Mouse (Mus musculus) brain, embryonic 18.5 days (tissue): ENCODE data around the gene Taok1.
"Not testable (repeated sequence)": the region's sequence is repeated elsewhere in the genome, so short reads cannot be mapped to it uniquely, and the experiment has no call there.

Experiments used
- DNase-seq: peaks from one replicate; pipeline ENCODE4 v3.0.0-alpha.2; 2012; ENCODE audit warnings: low read depth, low spot score

Taok1 gene

DNA sequence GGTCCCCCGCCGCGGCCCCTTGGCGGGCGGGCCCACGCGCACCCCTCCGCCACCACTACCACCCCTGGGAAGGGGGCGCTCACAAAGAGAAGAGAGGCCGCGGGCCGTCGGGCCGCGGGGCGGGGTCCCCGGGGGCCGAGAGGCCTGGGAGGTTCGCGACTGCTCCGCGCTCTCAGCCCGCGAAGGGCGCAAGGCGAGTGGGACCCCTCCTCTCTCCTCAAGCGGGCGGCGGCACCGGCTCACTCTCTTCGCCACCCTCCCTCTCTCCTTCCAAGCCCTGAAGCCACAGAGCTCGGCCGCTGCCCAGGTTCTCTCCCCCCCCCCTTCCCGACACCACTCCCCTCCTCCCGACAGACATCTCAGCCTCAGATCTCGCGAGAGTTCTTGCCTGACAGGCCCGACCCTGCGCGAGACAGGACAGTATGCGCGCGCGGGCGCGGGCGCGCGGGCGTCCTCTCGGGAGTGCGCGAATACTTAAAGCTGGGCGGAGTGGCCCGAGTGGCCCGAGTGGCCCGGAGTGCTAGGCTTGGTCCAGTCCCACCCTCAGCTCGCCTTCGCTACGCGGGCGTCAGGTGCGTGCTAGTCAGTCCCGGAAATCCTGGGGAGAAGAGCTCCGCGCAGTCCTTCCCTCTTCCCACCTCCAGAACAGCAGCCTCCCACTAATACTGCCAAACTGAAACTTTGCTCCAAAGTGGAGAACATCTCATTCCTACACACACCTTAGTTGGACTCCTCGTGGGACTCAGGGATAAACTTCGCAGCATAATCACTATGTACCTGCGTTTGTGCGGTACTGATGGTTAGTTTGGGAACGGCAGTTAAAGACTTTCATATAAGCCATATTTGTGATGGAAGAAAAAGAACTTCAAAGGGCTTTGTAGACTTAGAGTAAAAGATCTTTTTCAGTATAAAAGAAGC, at the start of gene Taok1:
TSS of gene Taok1 (minus strand) at position 278 of the 918 bp plus-strand sequence.
- DNase-seq, result peak; percentile 90

DNA sequence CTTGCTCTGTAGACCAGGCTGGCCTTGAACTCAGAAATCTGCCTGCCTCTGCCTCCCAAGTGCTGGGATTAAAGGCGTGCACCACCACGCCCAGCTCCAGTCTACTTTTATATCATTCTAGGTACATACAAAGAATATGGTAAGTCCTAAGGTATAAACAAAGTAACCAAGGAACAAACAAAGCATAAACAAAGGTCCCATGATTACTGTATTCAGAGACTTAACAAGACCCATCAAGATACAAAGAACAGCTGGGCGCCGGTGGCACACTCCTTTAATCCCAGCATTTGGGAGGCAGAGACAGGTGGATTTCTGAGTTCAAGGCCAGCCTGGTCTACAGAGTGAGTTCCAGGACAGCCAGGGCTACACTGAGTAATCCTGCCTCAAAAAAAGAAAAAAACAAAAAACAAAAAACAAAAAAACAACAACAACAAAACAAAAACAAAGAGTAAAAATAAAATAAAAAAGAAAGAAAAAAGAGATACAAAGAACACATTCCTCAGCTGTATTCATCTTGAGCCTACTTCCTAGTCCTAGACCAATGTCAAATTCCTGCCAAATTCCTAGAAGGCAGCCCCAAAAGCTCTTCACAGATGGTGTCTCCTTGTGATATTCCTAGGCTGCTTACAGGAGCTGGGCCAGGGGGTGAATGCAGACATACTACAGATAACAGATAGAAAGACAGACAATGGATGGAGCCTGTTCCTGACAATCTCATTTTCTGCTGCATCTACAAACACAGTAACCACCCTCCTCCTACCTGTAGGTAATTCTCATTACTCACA, 46.0 kb upstream of the Taok1 start:
- DNase-seq, result not testable (repeated sequence)

DNA sequence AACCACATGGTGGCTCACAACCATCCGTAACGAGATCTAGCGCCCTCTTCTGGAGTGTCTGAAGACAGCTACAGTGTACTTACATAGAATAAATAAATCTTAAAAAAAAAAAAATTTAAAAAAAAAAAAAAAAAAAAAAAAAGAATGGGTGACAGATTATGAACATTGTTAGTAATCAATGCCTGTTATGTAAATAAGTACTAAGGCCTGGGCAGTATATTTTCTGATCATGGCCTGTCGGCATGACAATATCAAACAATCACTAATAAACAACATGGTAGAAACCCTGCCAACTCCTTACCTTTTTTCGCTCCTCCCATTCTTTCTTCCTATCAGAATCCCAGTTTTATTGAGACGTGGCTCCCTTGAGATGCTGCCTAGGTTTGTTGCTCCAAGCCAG, 44.9 kb upstream of the Taok1 start:
- no peak for DNase-seq

DNA sequence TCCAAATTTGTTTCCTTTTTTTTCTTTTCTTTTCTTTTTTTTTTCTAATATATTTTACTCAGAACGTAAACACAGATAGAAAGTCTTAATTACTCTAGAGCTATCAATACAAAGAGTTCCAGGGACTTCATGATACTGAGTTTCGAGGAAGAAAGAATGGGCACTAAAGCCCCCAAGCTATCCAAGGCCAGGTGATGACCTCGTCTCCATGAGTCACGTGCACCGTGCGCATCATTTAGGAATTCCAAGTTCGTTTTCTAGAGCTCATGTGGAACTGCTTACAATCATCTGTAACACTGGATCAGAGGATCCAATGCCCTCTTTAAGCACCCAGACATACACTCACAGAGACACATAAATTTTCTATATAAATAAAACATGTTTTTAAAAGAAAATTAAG, 41.3 kb upstream of the Taok1 start:
- no peak for DNase-seq

DNA sequence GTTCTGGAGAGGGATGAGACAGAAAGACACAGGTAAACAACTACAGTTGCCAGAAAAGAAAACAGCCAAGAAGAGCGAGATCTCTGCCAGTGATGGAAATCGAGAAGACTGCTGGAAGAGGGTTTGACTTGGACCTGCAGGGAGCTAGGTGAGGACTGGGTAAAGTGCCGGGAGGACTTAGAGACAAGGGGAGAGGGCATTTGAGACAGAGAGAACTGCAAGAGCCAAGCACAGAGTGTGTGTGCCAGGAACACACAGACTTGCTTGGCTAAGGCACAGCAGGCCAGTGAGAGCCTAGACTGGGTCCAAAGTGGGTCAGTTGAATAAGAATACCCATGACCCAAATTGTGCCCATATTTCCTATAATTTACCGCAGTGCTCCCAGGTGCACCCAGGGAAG, 37.9 kb upstream of the Taok1 start:
- no peak for DNase-seq

DNA sequence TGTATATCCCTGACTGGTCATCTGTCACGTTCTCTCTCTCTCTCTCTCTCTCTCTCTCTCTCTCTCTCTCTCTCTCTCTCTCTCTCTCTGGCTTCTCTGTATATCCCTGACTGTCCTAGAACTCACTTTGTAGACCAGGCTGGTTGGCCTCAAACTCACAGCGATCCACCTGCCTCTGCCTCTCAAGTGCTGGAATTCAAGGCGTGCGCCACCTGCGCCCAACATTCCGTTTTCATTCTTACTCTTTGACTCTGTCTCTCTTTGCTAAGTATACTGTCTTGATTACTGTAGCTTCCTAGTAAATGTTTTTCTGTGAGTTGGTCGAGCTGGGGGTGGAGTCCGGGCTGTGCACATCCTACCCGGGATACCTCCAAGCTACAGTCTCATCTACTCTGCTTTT, 33.8 kb upstream of the Taok1 start:
- no peak for DNase-seq

DNA sequence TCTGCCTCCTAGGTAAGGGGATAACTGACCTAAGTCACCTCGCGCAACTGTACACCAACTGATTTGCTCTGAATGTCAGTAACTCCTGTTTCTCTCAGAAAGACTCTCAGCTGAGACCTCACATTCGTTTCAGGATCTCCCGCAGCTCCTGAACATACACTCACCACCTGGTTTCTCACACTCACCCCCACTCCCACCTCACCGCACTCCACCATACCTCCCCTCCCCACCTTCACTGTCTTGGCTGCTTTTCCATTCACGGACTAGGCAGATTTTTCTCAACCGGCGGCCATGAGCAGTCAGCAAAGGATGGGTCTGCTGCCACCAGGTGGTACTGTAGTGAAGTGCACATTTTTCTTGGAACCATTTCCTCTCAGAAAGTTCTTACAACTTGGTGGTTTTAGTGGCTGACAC, 22.6 kb upstream of the Taok1 start:
- DNase-seq, result peak; percentile 50

DNA sequence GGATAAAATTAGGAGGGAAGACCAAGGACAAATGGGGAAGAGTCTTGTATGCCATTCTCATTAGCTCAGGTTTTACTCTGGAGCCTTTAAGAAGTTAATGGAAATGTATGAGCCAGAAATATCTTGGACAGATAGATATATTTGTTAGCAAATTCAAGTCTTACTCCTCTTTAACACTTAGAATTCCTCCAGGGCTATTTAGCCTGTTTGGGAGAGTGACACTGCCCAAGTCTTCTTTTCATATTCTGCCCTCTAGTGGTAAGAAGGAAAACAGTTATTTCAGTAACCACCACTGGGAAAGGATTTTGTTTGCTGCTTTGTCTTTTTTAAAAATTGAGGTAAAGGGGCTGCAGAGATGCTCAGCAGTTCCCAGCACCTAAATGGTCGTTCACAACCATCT, 21.9 kb upstream of the Taok1 start:
- peak; percentile 34 for DNase-seq

DNA sequence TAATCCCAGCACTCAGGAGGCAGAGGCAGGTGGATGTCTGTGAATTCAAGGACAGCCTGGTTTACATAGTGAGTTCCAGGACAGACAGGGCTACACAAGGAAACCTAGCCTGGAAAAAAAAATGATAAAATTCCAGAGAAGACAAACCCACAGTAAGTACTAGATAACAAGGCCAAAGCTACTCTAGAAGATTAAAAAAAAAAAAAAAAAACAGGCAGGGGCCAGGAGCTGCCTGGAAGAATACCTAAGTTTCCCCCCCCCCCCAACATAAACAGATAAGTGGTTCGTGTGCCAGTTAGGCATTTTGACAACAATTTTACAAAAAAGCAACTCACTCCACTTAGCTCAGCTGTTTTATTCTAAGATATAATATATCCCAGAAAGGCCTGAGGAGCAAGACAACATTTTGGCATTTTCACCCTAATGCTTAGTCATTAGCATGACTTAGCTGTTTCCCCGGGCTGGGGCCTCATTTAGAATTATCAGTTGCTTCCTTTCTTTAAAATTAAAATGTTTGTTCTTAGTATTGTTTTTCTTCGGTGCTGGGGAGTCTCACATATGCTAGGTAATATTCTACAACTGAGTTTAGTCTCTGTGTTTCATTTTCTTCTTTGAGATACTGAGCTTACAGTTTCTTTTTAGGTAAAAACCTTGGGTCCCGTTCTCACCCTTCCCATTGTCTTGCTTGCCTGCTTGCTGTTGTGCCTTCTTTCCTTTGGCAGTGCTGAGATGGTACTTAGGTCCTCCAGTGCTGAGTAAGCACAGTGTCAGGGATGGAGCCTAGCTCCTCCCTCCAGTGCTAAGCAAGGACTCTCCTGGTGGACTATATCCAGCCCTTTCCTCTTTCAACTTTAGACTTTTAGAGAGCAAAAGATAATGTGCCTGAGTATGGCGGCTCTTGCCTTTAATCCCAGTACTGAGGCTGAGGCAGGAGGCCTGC, 19.3 kb upstream of the Taok1 start:
- DNase-seq, result no peak

DNA sequence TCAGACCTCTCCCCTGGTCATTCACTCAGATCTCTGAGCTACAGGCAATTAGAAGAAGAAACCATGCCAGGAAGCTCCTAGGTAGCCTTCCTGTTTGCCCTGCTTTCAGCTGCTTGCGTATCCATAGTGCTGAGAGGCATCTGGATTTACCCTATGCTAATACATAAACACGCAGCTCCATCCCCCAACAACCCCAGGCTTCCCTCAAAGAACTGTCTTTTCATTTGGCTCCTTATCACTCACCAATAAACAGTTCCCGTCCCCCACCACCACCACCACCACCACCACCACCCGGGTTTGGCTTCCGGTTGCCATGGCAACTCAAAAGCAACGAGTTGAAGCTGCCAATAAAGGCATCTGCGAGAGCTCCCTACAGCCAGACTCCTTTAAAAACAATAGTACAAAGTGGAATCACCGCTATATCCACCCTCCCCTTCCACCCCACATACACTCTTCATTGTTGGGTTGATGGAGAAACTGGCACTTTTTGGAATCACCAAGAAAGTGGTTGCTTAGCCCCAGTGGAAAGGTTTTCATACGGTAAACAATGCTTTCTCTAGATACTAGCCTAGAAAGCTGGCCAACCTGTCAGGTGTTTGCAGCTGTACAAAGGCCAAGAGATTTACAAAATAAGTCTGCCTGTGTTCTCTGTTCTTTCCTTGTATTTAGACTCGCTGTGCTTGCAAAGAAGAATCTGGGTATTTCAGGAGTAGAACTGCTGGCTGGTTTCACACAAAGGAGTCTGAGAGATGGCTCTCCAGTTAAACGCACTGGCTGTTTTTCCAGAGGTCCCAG, 17.6 kb upstream of the Taok1 start:
- DNase-seq, result peak; percentile 64

DNA sequence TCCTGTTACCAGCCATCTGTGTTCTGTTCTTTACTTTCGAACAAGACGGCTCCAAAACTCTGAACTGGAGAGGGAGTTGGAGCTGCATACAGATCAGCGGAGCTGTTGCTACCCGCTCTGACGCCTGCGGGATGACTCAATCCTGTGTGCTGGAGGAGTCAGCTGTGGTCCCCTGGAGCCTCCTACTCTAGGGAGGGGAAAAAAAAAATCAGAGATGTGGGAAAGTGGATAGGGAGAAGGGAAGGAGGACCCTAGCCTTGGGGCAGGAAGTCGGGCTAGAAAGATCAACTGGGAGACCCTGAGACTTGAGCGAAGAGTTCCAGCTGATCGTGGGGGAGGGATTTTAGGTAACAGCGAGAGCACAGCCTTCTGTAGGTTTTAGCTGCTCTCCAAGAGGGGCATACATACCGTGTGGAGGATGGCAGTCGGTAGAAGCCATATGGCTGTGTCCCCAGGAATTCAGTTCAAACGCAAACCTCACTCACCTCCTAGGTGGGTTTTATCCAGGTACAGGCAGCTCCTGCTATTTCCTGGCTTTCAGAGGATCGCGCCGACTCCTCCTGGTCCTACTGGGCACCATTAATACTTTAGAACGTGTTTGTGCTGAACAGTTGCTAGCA, 16.9 kb upstream of the Taok1 start:
- DNase-seq, result peak; percentile 42

DNA sequence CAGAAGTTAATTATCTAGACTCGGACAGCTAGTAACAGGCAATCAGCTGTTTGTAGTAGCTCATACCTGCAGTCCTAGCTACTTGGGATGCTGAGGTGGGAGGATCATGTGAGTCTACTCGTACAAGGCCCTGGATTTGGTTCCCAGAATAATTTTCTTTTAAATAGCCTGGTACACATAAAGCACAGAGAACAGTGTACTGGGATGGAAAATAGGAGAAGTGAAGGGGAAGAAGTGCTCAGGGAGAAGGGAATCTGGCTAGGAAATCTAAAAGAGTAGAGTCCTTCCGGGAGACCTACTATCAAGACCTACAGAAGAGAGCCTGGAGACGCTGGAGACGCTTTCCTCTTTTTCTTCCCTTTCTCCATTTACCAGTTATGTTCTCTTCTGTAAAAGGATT, 16.4 kb upstream of the Taok1 start:
- DNase-seq, result no peak

DNA sequence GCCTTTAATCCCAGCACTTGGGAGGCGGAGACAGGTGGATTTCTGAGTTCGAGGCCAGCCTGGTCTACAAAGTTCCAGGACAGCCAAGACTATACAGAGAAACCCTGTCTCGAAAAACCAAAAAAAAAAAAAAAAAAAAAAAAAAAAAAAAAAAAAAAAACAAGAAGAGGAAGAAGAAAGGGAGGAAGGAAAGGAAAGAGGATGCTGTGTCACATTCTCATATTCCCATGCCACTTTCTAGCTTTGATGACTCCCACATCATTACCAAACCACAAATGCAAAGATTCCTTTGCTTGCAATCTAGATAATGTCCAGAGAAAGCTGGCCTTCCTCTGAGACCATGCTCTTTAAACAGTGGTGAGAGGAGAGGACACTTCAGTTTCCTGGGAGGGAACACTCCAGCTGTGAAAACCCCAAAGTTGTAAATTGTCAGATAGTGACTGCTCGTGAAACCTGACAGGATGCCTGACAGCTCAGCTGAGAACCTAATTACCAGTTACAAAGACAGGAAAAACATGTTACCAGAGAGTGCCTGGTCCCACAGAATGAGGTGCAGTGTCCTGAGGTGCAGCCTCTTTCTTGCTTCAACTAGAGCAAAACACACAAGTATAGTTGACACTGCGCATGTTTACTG, 14.4 kb upstream of the Taok1 start:
- no peak for DNase-seq

DNA sequence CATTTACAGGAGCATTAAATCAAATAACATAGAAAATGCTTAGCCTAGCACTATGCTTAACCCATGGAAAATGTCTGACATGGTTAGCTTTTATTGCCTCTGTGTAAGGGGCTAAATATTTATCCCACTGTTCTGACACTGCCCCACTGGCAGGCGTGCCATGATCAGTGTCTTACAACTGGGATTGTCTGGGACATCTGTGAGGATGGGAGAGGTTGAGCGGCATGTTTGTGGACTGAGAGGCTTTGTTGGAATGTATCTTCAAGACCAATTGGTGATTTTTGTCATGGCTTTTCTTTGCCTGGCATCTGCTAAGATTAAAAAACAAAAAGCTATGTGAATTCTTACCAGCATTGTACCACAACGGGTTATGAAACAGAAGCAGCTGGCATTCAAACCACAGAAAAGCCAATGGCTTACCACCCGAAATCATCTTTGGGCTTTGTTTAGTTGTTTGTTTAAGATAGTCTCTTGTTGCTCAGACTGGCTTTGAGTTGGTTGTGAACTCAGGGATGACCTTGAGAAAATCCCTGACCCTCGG, 7.5 kb upstream of the Taok1 start:
- no peak for DNase-seq

DNA sequence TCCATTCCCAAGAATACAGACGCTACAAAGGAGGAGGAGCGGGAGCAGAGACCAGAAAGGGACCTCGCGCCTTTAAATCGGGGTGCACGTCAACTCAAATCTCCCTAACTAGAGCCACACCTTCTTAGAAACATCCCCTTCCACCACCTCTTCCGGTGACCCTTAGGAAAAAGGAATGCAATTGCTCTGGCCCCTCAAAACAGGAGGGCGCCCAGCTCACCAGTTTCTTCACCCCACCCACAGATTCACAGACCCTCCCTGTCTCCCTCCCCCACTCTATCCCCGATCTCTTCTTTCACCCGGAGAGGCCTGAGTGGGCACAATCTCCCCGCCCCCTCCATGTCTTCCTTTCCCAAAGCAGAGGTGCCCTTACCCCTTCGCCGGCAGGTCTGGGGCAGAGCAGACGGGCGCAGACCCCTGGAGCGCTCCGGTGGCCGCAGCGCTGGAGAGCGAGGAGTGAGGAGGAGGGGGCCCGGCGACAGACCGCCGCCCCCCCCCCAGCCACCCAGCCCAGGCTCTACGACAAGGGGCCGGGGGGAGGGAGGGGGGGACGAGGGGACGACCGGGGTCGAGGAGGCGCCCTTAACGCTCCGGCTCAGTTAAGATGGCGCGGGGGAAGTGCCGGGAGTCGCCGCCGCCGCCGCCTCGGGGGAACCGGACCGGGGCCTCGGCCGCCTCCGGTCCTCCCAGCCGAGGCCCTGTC, 629 bp downstream of the Taok1 start:
- DNase-seq, result no peak

DNA sequence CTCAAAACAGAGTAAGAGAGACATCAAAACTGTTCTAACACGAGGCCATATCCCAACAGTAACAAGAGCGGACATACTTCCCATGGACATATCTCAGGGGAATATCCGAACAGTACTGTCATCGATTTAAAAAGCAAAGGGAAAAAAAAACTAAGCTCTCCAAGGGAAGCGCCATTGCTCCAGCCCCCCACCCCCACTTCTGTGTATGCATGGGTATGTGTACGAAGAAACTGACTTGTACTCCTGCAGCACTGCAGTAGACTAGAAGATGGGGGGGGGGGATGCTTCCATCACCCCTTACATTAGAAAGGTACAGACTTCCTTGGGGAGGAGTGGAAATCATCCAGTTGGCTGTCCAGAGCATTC, 1.2 kb downstream of the Taok1 start:
- DNase-seq, result no peak

DNA sequence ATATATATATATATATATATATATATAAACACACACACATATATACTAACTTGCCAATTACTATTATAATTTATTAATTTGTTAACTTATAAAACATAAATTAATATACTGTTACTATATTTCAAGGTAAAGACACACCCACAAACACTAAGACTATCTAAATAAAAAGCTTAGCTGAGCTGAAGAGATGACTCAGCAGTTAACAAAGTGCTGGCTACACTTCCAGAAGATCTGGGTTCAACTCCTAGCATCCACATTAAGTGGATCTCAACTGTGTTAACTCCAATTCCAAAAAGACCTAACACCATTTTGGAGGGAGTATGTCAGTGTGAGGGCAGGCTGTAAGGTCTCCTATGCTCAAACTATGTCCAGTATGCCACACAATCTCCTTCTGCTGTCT, 10.3 kb downstream of the Taok1 start:
- no peak for DNase-seq

DNA sequence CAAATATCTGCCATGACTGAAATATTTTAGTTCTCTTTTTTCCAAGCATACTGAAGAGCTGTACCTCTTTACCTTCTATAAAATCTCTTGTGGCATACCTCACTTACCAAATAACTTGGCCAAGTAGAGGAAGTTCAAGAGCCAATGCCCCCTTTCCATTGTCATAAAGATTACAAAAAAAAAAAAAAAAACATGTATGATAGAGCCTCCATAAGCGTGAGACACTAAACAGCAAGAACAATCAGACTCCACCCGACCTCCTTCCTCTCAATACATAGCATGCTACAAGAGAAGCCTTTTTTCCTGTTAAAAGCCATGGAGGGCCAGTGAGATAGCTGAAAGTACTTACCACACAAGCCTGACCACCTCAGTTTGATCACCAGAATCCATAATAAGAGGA, 16.2 kb downstream of the Taok1 start:
- no peak for DNase-seq

DNA sequence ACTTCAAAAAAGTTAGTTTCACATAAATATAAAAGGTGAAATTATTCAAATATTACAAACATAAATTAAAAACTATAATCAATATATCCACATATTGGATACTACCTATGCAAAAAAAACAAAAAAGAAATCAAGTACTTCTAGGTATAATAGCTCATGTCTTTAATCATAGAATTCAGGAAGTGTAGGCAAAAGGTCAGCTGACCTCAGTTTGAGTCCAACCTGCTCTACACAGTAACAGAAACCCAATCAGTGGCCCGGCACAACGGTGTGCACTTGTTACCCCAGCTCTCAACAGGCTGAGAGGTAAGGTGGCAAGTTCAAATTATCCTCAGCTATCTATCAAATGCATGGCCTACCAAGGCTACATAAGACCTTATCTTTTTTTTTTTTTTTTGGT, 16.8 kb downstream of the Taok1 start:
- DNase-seq, result no peak
